Comparison of ENCODE assay signal across 22 mouse cellular contexts in genomic region chr4:134604472-134604871, GRCm38 (mm10).
"Had no signal": no experiment of that assay in that cellular context is flagged by ENCODE, and none has a peak within 500 bp of the region (broad histone marks: within the 10 kb centered on the region; RNA-seq: fewer than 3 reads in every experiment).

No protein-coding gene starts in this region.

- H3K9ac ChIP-seq: limb, embryonic 12.5 days; limb, embryonic 15.5 days; liver, embryonic 14.5 days; liver, postnatal 0 days; lung, embryonic 14.5 days; midbrain, embryonic 12.5 days; midbrain, embryonic 15.5 days; neural tube, embryonic 13.5 days; stomach, embryonic 15.5 days had no signal

- H3K4me2 ChIP-seq: limb, embryonic 12.5 days; limb, embryonic 15.5 days; liver, embryonic 11.5 days; lung, embryonic 14.5 days; midbrain, embryonic 12.5 days; midbrain, embryonic 15.5 days; neural tube, embryonic 13.5 days; stomach, embryonic 15.5 days had no signal

- H3K27me3 ChIP-seq: limb, embryonic 12.5 days; limb, embryonic 15.5 days; midbrain, embryonic 12.5 days; midbrain, embryonic 15.5 days; neural tube, embryonic 13.5 days had no signal

- ATAC-seq: liver, postnatal 0 days; lung, postnatal 0 days; midbrain, embryonic 15.5 days had no signal

- H3K27ac ChIP-seq: kidney, postnatal 0 days; layer of hippocampus, adult 2 months; limb, embryonic 12.5 days; limb, embryonic 15.5 days; liver, embryonic 14.5 days; macrophage; midbrain, embryonic 12.5 days; midbrain, embryonic 15.5 days; neural tube, embryonic 13.5 days; stomach, embryonic 15.5 days had no signal

- H3K36me3 ChIP-seq: limb, embryonic 12.5 days; limb, embryonic 15.5 days; midbrain, embryonic 12.5 days; midbrain, embryonic 15.5 days; neural tube, embryonic 13.5 days; stomach, embryonic 15.5 days had no signal

- H3K4me3 ChIP-seq: layer of hippocampus, adult 2 months; limb, embryonic 12.5 days; limb, embryonic 15.5 days; midbrain, embryonic 12.5 days; midbrain, embryonic 15.5 days; neural tube, embryonic 13.5 days; stomach, embryonic 15.5 days had no signal

- DNase-seq: kidney, postnatal 25 days; layer of hippocampus, adult 9-11 months; layer of hippocampus, postnatal 36 days; left cerebral cortex, postnatal 4 days; liver, postnatal 0 days; lung, embryonic 14.5 days; right cerebral cortex, adult 18-20 months; right cerebral cortex, postnatal 14 days; right cerebral cortex, postnatal 4 days; thymus, postnatal 25 days had no signal

- H3K9me3 ChIP-seq: limb, embryonic 12.5 days; limb, embryonic 15.5 days; midbrain, embryonic 12.5 days; midbrain, embryonic 15.5 days; neural tube, embryonic 13.5 days; stomach, embryonic 15.5 days had no signal
